Mouse (Mus musculus): Measurements from ENCODE around the gene Rab6b. TPM values are rescaled to one million over a fixed set of nuclear protein-coding genes. Genes with fewer than 3 reads are reported as not detected.

Gene Rab6b
- 100 to 1,000 TPM; 536 to 566 TPM for total RNA-seq (2021)
- long read RNA-seq, full-length matches to known transcripts = 9 of 173 reads
- long read RNA-seq, partial matches to known transcripts = 160 of 173 reads
- long read RNA-seq, other reads (novel, unspliced or antisense) = 4 of 173 reads

GRCm38 (mm10) chr9:103111621-103112470 is at the start of gene Rab6b:
Rab6b (plus strand) TSS chr9:103111787.
- peak; percentile 77 to 87 for DNase-seq (ENCODE audit: low spot score in 2 of 2)

DNA sequence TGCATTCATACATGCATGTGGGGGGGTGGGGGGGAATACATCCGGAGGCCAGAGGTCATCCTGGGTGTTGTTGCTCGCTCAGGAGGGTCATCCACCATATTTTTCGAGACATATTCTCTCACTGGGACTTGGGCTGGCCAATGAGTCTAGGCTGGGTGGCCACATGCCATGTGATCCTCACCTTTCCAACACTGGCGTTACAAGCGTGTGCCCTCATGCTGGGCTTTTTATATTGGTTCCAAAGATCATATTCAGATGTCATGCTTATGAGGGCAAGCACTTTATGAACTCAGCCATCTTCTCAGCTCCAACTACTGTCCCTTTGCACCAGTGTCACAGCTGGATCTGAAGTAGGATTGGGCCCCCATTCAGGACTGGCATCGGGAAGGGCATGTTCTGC is 48.0 kb upstream of the Rab6b start:
- DNase-seq (ENCODE audit: low spot score in 2 of 2) = no peak

DNA sequence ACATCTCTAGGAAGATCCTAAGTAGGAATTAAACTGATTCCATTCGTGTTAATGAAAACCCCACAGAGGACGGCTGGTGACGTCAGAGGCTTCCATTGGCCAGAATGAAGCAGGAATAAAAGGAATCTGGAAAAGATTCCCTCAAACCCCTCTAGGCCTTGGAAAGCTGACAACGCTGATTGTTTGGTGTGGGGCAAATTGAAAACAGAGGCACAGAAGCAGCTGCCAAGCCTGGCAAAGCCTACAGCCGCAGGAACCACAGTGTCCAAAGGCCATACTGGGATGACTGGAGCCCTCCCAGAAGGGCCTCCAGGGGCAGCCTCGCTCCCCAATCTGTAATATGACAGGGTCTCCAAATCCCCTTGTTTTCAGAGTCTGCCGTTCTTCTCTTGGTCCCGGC is 44.7 kb upstream of the Rab6b start:
- peak; percentile 38 to 65 for DNase-seq (ENCODE audit: low spot score in 2 of 2)

- DNase-seq (ENCODE audit: low spot score in 2 of 2) = peak; percentile 40 to 55
These were observed 43.9 kb upstream of the Rab6b start for GRCm38 (mm10) chr9:103067651-103068050.

DNA sequence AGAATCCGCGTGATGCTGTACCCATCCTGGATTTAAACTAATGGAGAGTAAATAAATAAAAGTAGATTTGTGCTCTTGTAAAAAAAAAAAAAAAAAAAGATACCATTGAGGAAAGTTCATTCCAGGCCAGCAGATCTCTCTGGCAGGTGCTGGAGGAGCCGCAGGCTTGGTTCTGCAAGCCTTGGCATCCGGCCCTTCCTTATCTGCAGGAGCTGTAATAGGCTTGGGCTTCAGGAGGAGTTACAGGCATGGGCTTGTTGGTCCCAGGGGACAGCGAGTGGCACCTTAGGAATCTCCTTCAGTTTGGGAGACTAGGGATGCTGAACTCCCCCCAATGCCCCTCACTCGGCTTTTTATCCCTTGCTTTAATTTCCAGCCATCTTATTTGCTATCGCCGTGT is 42.8 kb upstream of the Rab6b start:
- no peak for DNase-seq (ENCODE audit: low spot score in 2 of 2)

- no peak for DNase-seq (ENCODE audit: low spot score in 2 of 2)
These were observed 39.9 kb upstream of the Rab6b start for GRCm38 (mm10) chr9:103071541-103072203.

DNA sequence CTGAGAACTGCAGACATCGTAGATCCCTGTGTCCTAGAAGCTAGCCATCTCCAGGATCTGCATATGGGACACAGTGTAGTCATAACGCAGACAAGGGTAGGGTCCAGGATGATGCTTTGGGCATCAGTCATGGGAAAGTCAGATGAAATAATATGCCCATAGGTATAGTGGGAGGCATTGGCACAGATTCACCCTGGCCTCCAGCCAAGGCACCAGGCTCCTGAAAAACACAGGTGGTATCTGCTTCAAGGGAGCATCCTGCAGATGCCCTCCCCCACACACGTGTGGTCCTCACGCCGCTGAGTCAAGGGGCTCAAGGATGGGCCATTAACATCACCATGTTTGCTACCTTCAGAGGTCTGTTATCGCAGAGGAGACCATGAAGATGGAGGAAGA is 39.4 kb upstream of the Rab6b start:
- DNase-seq (ENCODE audit: low spot score in 2 of 2) = no peak

DNA sequence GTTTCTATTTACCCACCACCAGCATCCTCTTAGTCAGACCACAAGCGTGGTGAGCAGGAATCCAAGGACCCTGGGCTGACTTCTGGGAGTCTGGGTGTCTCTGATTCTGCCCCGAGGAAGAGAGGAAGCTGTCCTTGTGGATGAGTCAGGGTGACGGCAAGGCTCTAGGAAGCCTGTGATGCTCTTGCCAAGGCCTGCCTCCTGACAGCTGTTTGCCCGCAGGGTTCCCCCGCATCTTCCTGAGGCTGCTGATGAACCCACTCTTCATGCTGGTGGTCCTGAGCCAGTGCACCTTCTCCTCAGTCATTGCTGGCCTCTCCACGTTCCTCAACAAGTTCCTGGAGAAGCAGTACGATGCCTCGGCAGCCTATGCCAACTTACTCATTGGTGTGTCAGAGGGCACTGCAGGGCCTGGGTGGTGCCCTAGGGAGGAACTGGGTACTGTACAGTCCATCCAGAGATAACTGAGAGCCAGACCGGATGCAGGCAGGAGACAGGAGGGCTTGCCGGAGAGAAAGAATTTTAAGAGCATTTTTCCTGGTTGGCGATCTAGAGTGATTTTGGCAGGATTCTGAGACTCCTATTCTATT is 38.6 kb upstream of the Rab6b start:
- DNase-seq (ENCODE audit: low spot score in 2 of 2) = no peak

DNA sequence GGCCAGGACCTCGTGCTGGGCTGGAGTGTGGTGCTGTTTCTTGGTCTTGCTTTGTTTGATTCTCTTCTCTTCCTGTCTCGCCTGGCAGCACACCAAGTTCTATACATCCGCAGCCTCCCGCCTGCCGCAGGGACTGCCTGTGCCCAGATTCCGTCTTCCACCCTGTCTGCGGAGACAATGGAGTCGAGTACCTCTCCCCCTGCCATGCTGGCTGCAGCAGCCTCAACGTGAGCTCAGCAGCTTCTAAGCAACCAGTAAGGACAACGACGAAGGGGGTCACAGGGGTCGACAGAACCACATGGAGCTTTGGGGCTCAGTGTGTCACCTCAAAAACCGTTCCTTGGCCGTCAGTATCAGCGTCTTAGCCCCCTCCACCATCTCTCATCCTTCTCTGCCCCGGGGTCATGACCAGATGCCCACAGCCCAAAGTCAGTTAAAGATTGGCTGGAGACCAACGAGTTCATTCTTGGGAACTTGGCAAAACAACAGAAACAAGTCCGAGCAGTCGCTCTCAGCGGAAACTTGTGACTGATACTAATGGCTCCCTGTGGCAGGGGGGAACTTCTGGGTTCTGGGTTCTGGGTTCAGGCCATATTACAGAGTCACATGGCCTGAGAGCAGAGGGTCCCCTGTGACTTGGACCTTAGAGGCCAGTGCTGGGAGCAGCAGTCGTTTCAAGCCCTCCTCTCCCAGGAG is 34.6 kb upstream of the Rab6b start:
- DNase-seq (ENCODE audit: low spot score in 2 of 2) = no peak

DNA sequence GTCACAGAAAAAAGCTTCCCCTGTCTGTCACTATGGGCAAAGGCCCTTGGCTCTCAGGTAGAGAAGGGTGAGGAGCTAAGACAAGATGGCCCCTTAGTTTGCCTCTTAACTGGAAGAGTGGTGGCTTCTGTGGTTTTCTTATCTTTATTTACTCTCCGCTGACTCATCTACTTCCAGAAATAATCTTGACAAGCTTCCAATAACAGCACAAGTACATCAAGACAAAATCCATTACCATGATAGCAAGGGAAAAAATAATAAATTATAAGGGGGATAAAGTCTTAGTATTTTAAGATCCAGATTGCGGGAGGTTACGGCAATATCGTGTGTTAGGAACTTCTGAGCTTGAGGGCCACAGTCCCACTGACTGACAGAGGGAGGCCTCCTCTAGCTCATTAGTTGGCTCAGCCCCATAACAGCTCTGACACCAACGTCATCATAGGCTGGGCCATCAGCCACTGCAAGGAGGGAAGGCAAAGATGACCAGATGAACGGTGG is 33.3 kb upstream of the Rab6b start:
- DNase-seq (ENCODE audit: low spot score in 2 of 2) = no peak

DNA sequence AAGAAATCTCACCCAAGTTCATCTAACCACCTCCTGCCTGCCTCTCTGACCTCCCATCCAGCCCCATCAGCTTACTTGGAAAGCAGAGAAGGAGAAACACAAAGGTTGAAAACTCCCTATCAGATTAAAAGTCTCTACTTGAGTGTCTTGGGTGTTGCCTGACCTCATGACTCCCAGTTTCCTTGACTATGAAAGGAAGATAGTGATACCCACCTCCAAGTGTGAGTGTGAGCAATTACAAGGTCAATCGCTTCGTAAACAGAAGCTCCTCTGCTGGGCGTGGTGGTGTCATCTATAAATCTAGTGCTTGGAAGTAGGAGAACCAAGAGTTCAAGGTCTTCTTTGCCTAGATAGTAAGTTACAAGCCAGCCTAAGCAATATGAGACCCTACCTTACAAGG is 31.4 kb upstream of the Rab6b start:
- DNase-seq (ENCODE audit: low spot score in 2 of 2) = no peak

DNA sequence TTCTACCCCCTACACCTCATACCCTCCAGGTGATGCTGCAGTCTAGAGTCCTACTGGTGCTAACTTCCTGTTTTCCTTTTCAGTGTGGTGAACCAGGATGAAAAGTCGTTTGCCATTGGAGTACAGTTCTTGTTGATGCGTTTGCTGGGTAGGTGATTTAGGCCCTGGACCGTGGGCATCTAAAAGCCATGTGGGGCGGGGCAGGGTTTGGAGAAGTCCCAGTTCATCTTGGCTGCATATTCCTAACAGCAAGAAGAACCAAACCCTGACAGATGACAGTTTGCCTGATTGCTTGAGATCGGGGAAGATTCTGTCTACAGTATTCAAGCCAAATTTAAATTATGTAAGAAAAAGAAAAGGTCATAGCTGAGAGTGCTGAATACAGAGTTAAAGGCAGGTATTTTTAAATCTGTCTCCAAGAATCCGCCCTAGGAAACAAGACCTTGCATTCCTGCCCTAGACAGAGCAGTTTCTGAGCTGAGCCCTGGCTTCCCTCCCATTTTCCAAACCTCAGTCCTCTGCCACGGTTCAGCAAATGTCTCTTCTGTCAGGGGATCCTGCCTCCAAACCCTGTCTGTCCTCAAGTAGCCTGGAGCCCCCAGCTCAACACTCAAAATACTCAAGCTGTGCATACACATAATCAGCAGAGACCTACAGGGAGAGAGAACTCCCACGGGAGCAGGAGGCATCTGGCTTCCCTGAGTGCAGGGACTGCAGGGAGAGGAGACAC is 29.2 kb upstream of the Rab6b start:
- no peak for DNase-seq (ENCODE audit: low spot score in 2 of 2)

- DNase-seq (ENCODE audit: low spot score in 2 of 2) = no peak
These were observed 28.2 kb upstream of the Rab6b start for GRCm38 (mm10) chr9:103083405-103083804.

DNA sequence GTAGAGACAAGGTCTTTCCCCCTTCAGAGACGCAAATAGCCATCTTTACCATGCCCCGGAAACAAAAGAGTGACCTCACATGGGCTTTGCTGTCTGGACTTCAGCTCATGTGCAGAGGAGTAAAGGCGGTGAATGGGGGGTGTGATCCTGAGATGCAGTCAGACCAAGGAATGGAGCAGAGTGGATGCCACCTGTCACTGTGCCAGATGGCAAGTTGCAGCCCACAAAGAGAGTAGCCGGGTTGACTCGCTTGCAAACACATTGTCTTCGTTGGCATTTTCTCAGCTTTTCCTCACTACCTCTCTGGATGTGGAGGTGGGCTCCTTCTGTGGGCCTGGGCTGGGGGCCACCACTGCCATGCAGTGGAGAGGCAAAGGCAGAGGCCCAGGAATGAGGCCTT is 24.9 kb upstream of the Rab6b start:
- DNase-seq (ENCODE audit: low spot score in 2 of 2) = peak in 1 of 2 experiments; percentile 29

GRCm38 (mm10) chr9:103087301-103087700 is 24.3 kb upstream of the Rab6b start:
- peak in 1 of 2 experiments; percentile 9 for DNase-seq (ENCODE audit: low spot score in 2 of 2)

GRCm38 (mm10) chr9:103088661-103089060 is 22.9 kb upstream of the Rab6b start:
- no peak for DNase-seq (ENCODE audit: low spot score in 2 of 2)

GRCm38 (mm10) chr9:103090116-103090875 is 21.3 kb upstream of the Rab6b start:
- DNase-seq (ENCODE audit: low spot score in 2 of 2) = peak in 1 of 2 experiments; percentile 16

DNA sequence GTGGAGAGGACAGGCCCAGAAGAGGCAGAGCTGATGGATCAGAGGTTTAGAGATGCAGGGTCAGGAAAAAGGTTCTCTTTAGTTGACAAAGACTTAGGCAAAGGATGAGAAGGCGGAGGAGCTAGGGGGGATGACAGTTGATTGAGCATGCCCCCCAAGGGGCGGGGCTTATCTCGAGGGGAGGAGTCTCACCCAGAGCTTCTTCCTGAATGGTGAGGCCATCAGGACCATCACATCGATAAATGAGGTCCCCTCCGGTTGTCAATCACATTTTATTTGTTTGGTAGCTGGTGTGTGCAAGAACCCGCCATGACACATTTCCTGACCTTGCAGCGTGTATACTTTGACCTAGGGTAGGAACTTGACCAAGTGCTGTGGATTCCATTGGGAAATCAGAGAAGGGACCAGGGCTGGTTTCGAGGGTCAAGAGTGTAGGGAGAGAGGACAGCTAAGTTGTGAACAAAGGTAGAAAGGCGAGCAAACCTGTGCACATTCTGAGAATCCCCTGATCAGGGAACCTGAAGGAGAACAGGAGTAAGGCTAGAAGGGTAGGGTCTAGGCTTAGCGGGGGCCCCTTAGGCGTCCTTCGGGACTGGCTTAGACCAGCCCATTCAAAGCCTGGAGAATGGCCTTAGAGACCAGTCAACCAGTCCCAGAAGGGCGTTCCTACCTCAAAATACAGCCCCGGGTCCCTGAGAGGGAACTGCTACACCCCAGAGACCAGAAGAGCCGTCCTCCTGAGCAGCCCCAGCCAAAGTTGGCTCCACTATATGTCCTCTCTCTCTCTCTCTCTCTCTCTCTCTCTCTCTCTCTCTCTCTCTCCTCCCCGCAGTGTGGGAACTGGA is 20.3 kb upstream of the Rab6b start:
- no peak for DNase-seq (ENCODE audit: low spot score in 2 of 2)

DNA sequence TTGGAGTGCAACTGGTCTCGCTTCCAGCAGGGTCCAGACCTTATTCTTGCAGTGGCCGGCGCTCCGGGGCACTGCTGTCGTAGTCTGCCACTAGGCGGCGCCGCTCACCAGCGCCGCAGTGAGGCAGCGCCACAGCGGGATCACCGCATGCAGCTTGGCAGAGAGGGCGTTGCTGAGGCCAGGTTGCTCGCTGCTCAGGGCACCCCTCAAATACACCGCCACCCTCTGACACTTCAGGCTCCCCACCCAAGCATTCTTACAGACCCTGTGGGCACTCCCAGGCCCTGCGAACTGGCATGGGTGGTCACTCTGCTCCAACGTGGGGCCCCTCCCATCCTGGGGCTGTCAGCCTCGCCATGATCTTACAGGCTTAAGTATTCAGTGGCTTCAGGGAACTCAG is 19.3 kb upstream of the Rab6b start:
- DNase-seq (ENCODE audit: low spot score in 2 of 2) = peak; percentile 79 to 88

All from layer of hippocampus, postnatal 10 days (tissue).